Mouse (Mus musculus): Measurements from ENCODE around the gene Ddb2. TPM values are rescaled to one million over a fixed set of nuclear protein-coding genes. Genes with fewer than 3 reads are reported as not detected.
A peak's percentile ranks its signal among the peaks of the same experiment; 100 is the strongest.

Ddb2 gene
- total RNA-seq, 2 experiments from 2014 or later, result 10.4 to 10.9 TPM

- intact Hi-C loops (cut with DNase I), result loop anchor here (1.0 to 2.0 kb wide), 2 partner anchors 20 to 62 kb away; partner anchors contain the start of gene Arfgap2
- peak; percentile 96 to 97 for DNase-seq (ENCODE audit: low spot score in 2 of 2)
Observed at GRCm38 (mm10) chr2:91202222-91202971, 34.4 kb downstream of the Ddb2 start, which contains the start of the genes Nr1h3 and Acp2. Nr1h3 (minus strand) TSS chr2:91202834. Acp2 (plus strand) TSS chr2:91202885.

- intact Hi-C loops (cut with DNase I), result no loop called here
- DNase-seq (ENCODE audit: low spot score in 2 of 2), result peak in 1 of 2 experiments; percentile 22
Observed at GRCm38 (mm10) chr2:91198888-91199287, 37.9 kb downstream of the Ddb2 start.

GRCm38 (mm10) chr2:91196577-91197001 is 40.2 kb downstream of the Ddb2 start:
- DNase-seq (ENCODE audit: low spot score in 2 of 2), result peak; percentile 54 to 77
- intact Hi-C loops (cut with DNase I), result no loop called here

- intact Hi-C loops (cut with DNase I), result no loop called here
- peak; percentile 42 to 57 for DNase-seq (ENCODE audit: low spot score in 2 of 2)
Observed at GRCm38 (mm10) chr2:91194624-91195332, 42.0 kb downstream of the Ddb2 start.

- intact Hi-C loops (cut with DNase I), result no loop called here
Observed at GRCm38 (mm10) chr2:91190501-91190900, 46.3 kb downstream of the Ddb2 start.

GRCm38 (mm10) chr2:91187431-91187830 is 49.4 kb downstream of the Ddb2 start:
- intact Hi-C loops (cut with DNase I), result no loop called here
- DNase-seq (ENCODE audit: low spot score in 2 of 2), result peak; percentile 26 to 57

More at GRCm38 (mm10) chr2:91190501-91190900, 46.3 kb downstream of the Ddb2 start:
- DNase-seq (ENCODE audit: low spot score in 2 of 2), result no peak

- intact Hi-C loops (cut with DNase I), result no loop called here
- no peak for DNase-seq (ENCODE audit: low spot score in 2 of 2)
Observed at GRCm38 (mm10) chr2:91186208-91186607, 50.6 kb downstream of the Ddb2 start.

GRCm38 (mm10) chr2:91183711-91184405 is 52.9 kb downstream of the Ddb2 start, which contains the start of gene Madd:
Madd (minus strand) TSS chr2:91183837.
- peak; percentile 24 to 37 for DNase-seq (ENCODE audit: low spot score in 2 of 2)
- intact Hi-C loops (cut with DNase I), result no loop called here

GRCm38 (mm10) chr2:91183148-91183513 is 53.7 kb downstream of the Ddb2 start:
- intact Hi-C loops (cut with DNase I), result no loop called here
- DNase-seq (ENCODE audit: low spot score in 2 of 2), result peak; percentile 97 to 98

- intact Hi-C loops (cut with DNase I), result loop anchor here (1.0 kb wide), 1 partner anchor 20 kb away; the partner anchor contains the start of genes Acp2 and Nr1h3
- peak; percentile 86 to 87 for DNase-seq (ENCODE audit: low spot score in 2 of 2)
Observed at GRCm38 (mm10) chr2:91182405-91183147, 54.2 kb downstream of the Ddb2 start.

- no peak for DNase-seq (ENCODE audit: low spot score in 2 of 2)
- intact Hi-C loops (cut with DNase I), result loop anchor here (1.0 kb wide), 1 partner anchor 20 kb away; the partner anchor contains the start of genes Acp2 and Nr1h3
Observed at GRCm38 (mm10) chr2:91182016-91182404, 54.8 kb downstream of the Ddb2 start.

GRCm38 (mm10) chr2:91180706-91181105 is 56.1 kb downstream of the Ddb2 start:
- intact Hi-C loops (cut with DNase I), result no loop called here
- DNase-seq (ENCODE audit: low spot score in 2 of 2), result peak in 1 of 2 experiments; percentile 55

GRCm38 (mm10) chr2:91179825-91180224 is 57.0 kb downstream of the Ddb2 start:
- DNase-seq (ENCODE audit: low spot score in 2 of 2), result no peak
- intact Hi-C loops (cut with DNase I), result loop anchor here (5.0 kb wide), 1 partner anchor 32 kb away; no protein-coding TSS in a partner anchor

GRCm38 (mm10) chr2:91176234-91176633 is 60.5 kb downstream of the Ddb2 start:
- no peak for DNase-seq (ENCODE audit: low spot score in 2 of 2)
- intact Hi-C loops (cut with DNase I), result loop anchor here (5.0 kb wide), 1 partner anchor 36 kb away; no protein-coding TSS in a partner anchor

GRCm38 (mm10) chr2:91175490-91175889 is 61.3 kb downstream of the Ddb2 start:
- intact Hi-C loops (cut with DNase I), result loop anchor here (5.0 kb wide), 1 partner anchor 37 kb away; no protein-coding TSS in a partner anchor
- DNase-seq (ENCODE audit: low spot score in 2 of 2), result no peak

GRCm38 (mm10) chr2:91169587-91170322 is 67.0 kb downstream of the Ddb2 start:
- intact Hi-C loops (cut with DNase I), result loop anchor here (10.0 kb wide), 1 partner anchor 415 kb away; no protein-coding TSS in a partner anchor
- no peak for DNase-seq (ENCODE audit: low spot score in 2 of 2)

GRCm38 (mm10) chr2:91167629-91168028 is 69.2 kb downstream of the Ddb2 start:
- intact Hi-C loops (cut with DNase I), result loop anchor here (10.0 kb wide), 1 partner anchor 417 kb away; no protein-coding TSS in a partner anchor
- DNase-seq (ENCODE audit: low spot score in 2 of 2), result no peak

GRCm38 (mm10) chr2:91164991-91165390 is 71.8 kb downstream of the Ddb2 start:
- intact Hi-C loops (cut with DNase I), result loop anchor here (10.0 kb wide), 1 partner anchor 420 kb away; no protein-coding TSS in a partner anchor

More at GRCm38 (mm10) chr2:91164991-91165390, 71.8 kb downstream of the Ddb2 start:
- DNase-seq (ENCODE audit: low spot score in 2 of 2), result no peak
